Mouse (Mus musculus): ENCODE results near the gene Ccdc122.

Gene Ccdc122

DNA sequence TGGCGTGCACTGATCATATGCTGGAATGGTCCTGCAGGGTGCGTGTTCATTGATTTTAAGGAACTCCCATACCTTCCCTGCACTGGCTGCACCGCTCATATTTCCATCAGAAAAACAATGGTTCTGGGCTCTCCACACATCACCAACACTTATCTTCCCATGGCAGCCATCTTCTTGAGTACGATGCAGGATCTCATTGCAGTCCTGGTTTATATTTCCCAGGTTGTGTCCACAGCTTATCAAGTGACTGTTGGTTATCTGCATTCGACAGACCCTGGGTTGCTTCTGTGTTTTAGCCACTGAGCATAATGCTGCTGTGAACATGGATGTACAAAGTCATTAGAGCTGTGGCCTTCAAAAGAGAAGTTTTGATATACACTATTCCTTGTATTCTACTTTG, 94.0 kb downstream of the Ccdc122 start:
- no peak for DNase-seq (ENCODE audit: low spot score in 2 of 2)

DNA sequence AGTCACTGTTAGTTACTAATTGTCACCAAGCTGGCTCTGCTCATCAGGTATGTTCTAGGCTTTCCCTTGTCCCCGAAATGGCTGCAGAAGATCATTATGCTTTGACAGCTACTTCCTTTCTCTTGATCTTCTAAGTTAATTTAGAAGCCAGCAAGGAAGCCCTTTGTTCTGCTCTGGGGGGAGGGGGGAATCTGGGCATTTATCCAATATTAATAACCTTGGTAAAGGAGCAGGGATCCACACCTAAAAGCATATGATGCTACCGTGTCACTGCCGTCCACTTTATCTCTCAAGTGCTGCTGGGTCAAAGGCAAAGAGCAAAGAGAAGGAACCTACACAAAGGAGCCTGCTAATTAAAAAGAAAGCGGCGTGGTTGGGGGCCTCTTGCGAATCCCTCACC, 100.4 kb downstream of the Ccdc122 start:
- DNase-seq (ENCODE audit: low spot score in 2 of 2), result no peak

DNA sequence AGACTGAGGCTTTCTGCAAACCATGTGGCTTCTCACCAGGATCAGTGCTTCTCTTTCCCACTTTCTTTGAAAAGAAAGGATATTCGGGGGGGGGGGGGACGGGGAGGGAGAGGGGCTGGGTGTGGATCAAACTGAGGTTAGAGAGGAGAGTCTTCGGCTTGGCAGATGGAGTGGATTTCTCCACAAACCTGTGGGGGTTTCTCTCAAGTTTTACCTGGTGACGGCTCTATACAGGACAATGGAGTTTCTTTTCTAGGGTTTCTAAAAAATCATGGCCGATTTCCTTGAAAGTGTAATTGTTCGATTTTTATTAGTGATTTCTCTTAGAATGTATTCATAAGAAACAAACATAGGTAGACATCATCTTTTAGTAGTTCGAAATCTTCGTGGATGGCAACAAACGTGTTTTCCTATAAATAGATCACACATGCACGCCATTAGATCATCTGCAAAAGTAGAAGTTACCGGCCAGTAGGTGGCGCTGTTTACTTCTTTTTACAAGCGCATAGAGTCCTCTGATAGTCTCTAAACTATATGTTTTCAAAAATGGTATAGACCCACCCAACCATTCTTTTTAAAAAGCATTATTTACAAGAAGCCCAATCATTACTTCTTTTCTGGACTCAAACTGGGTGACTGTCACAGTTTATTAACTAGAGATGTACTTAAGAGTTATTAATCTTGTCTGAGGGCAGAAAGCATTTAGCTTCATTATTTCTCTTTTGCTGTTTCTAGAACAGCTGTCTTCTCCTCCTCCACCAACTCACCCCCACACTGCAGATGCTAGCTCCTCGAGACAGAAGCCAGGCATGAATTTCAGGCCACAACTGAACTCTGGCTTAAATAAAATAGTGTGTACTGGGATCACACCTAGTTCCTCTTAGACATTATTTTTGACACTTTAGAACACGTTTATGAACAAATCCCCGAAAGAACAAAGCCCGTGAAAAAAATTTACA, 105.0 kb downstream of the Ccdc122 start:
- DNase-seq (ENCODE audit: low spot score in 2 of 2), result peak; percentile 50 to 66

DNA sequence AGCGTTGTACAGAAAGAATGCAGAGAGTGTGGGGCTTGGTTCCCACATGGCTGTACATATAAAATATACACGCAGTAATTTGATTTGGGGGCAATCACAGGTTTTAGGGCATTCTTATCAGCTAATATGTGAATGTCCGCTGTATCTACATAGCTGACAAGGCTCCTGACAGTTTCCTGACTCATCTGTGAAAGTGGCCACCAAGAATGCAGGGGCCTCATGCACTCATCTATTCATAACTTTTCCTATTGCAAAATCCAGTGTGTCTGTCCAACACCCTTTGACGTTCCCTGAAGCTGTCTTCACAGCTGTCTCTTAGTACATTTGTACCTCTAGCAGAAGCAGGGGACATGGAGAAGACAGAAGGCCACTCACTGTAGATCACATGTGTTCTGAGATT, 108.5 kb downstream of the Ccdc122 start:
- no peak for DNase-seq (ENCODE audit: low spot score in 2 of 2)

DNA sequence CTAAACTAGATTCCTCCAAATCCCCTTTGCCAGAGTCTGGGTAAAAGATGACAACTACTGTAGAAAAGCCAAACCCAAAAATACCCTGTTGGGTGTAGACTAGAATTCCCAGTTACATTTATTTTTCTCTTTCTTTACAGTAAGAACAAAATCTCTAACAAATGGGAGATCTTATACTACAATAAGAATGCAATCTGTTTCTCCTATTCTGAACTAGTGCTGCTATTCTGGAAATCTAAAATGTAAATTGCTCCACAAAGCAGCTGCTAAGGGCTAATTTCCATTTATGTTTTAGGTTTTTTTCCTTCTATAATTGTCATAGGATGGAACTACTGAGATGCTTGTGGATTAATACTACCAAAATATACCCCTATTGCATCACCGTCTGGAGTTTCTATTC, 111.1 kb downstream of the Ccdc122 start:
- DNase-seq (ENCODE audit: low spot score in 2 of 2), result no peak

DNA sequence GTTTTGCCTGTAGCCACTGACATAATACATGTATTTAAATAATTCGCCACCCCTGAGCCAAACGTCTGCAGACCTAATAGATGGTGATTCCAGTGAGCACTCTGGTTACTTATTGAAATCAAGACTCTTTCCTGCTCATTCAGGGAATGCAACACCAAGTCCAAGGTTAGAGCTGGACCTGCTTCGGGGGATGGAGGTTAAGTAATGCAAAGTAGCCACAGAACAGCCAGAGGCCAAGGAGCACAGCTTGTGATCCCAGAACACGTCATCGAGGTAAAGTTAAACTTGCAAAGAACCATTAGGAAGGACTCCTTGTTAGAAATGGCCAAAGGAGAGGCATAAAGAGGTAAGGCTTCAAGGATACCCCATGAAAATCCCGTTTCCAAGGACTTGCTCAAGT, 114.0 kb downstream of the Ccdc122 start:
- no peak for DNase-seq (ENCODE audit: low spot score in 2 of 2)

DNA sequence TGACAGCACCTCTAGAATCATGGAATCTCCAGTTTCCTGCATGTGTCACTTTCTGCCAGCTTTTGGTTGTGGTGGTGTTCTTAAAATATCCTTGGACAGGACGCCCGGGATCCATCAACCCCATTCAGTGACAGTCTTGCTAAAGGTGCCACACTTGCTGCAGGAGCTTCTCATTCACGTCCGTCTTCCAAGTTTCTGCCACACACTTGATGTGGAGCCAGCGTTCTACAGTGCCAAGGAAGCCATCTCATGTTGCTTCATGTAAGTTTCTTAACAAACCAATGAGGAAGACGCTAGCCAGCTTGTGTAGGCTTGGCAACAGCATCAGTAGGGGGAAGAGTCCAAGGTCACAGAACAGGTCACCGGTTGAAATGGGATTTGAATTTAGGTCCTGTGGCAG, 114.9 kb downstream of the Ccdc122 start:
- no peak for DNase-seq (ENCODE audit: low spot score in 2 of 2)

DNA sequence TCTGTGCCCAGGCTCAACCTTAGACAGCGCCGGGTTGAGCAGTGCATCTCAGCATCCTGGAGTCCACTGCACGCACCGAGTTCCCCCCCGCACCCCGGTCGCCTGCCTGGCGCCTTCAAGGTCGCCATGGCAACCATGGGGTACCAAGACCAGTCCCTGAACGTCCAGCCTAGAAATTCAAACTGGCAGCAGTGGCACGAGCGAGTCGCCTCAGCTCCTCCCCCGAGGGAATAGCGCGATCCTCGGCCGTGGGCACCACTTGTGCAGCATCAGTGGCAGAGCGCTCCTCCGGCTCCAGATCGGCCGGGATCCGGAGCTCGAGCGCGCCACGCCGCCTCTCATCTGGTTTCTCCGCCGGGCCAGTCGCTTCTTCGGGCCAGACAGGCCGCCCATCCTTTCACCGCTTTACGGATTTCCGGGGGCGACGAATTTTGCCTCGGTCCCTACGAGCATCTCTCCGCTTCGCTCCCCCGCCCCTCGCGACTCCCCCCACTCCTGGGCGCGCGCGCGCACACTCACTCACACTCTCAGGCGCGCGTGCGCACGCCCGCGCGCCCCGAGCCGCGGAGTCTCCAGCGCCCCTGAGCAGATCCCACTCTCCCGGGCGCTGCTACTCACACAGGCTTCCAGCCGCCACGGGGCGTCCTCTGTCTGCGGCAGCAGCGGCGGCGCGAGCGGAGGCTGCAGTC, 119.8 kb downstream of the Ccdc122 start, which contains the start of gene Enox1:
Gene Enox1 (plus strand): TSS at position 542 of the 689 bp plus-strand sequence.
- peak; percentile 11 to 37 for DNase-seq (ENCODE audit: low spot score in 2 of 2)

DNA sequence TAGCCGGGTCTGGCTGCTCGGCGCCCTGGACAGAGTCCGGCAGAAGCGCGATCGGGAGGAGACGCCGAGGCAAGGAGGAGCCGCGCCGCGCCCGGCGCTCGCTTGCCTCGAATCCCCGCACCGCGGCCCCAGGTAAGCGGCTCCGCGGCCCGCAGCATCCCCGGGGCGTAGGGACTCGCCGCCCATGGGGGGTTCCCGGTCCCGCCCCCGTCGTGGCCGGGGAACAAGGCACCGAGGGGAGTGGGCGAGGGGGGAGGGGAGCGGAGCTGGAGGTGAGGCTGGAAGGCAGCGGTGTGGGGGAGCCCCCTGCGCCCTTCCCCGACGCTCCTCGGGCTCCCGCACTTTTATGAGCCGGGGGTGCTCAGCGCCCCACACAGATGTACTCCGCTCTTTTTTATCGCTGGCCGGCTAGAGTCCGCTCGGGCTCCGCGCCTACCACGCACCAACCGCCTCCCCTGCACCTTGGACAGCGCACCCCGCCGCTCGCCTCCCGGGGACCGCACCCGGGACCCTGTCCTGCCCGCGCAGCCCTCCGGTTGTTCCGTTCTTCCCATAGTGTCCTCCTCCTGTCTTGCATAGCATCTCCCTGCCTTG, 120.4 kb downstream of the Ccdc122 start:
- peak in 1 of 2 experiments; percentile 6 for DNase-seq (ENCODE audit: low spot score in 2 of 2)

DNA sequence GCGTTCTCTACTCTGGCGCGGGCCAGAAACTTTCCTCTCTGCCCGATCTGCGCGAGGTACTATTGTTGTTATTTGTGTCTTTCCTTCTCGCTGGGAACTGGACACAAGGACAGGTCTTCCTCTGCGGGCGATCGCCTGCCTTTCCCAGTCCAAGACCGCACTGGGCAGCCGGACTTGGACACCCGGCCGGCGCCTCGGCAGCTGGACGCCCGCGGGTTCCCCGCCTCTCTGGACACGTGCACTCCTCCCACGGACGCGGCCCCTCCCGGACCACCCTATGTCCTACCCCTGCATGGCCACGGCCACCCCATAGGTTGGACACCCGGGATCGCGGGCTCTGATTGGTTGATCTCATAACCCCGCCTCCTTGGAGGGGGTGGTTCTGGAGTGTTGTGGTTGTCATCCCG, 120.9 kb downstream of the Ccdc122 start:
- peak; percentile 8 to 65 for DNase-seq (ENCODE audit: low spot score in 2 of 2)

DNA sequence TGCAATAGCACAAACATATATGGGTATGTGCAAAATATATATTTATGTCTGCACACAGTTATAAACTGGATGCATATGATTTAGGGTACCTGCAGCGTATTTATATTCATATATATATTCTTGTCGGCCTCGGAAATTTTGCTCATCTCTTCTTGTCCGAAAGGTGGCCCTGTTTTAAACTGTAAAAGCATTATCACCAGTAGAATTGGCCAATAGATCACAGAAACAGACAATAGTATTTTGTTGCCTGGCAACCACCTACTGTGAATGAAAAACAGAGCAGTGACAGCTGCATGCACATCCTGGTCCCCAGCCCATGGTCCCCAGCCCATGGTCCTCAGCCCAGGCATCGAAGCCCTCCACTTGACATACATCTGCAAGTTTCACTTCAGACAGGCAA, 122.8 kb downstream of the Ccdc122 start:
- no peak for DNase-seq (ENCODE audit: low spot score in 2 of 2)
